Mouse (Mus musculus) B cell, adult 2 months (primary cell): Measurements from ENCODE around the gene Fbxl15.

Source experiments
- DNase-seq, 2 experiments: peaks; one replicate each; pipeline ENCODE4 v3.0.0; 2022

Fbxl15 gene

GRCm38 (mm10) chr19:46328081-46329030, at the start of gene Fbxl15:
TSS of gene Fbxl15 (plus strand) at chr19:46328184.
- DNase-seq, result peak; percentile 87 to 91

GRCm38 (mm10) chr19:46282081-46282849, 45.7 kb upstream of the Fbxl15 start:
- DNase-seq, result no peak

GRCm38 (mm10) chr19:46284686-46285085, 43.3 kb upstream of the Fbxl15 start:
- no peak for DNase-seq

GRCm38 (mm10) chr19:46285631-46286030, 42.4 kb upstream of the Fbxl15 start:
- DNase-seq, result no peak

GRCm38 (mm10) chr19:46286047-46286446, 41.9 kb upstream of the Fbxl15 start:
- DNase-seq, result no peak

- DNase-seq, result no peak
These were observed 41.1 kb upstream of the Fbxl15 start for GRCm38 (mm10) chr19:46286926-46287325.

- no peak for DNase-seq
These were observed 40.4 kb upstream of the Fbxl15 start for GRCm38 (mm10) chr19:46287566-46287965.

- DNase-seq, result no peak
These were observed 37.4 kb upstream of the Fbxl15 start for GRCm38 (mm10) chr19:46290535-46291105.

- no peak for DNase-seq
These were observed 31.0 kb upstream of the Fbxl15 start for GRCm38 (mm10) chr19:46296938-46297337.

- no peak for DNase-seq
These were observed 27.5 kb upstream of the Fbxl15 start for GRCm38 (mm10) chr19:46300294-46301045.

- DNase-seq, result no peak
These were observed 25.4 kb upstream of the Fbxl15 start for GRCm38 (mm10) chr19:46302551-46302950.

- DNase-seq, result no peak
These were observed 24.5 kb upstream of the Fbxl15 start for GRCm38 (mm10) chr19:46303251-46304215.

- DNase-seq, result peak; percentile 98 to 99
These were observed 23.7 kb upstream of the Fbxl15 start, which contains the start of gene Nfkb2 for GRCm38 (mm10) chr19:46304216-46304841. TSS of gene Nfkb2 (plus strand) at chr19:46304320.

GRCm38 (mm10) chr19:46304908-46305333, 23.1 kb upstream of the Fbxl15 start:
- DNase-seq, result no peak

- DNase-seq, result peak; percentile 98
These were observed 22.3 kb upstream of the Fbxl15 start for GRCm38 (mm10) chr19:46305432-46306267.

GRCm38 (mm10) chr19:46306268-46306610, 21.7 kb upstream of the Fbxl15 start:
- DNase-seq, result no peak

GRCm38 (mm10) chr19:46306751-46307289, 21.2 kb upstream of the Fbxl15 start:
- DNase-seq, result no peak

GRCm38 (mm10) chr19:46307781-46308180, 20.2 kb upstream of the Fbxl15 start:
- DNase-seq, result no peak

GRCm38 (mm10) chr19:46308303-46308702, 19.7 kb upstream of the Fbxl15 start:
- DNase-seq, result no peak
